ENCODE assay signal across 28 mouse cellular contexts in the genomic region with DNA sequence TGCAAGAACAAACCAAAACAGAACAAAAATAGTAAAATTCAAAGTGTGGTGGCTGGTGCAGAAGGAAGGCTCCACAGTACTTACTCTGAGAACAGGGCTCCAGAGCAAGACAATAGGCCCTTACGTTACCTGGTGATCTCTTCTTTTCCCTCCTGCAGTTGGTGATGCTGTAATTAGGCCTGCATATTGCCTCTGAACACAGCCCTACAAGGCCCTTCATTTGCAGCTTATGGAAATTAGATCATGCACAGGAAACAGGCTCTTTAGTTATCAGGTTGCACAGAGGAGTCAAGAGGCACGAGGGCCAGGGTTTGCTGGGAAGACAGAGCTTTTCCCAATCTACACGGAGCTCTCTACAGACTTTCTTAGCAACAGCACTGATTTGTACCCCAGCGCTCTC. TPM values are rescaled to one million over a fixed set of nuclear protein-coding genes. Genes with fewer than 3 reads are reported as not detected.
A peak's percentile ranks its signal among the peaks of the same experiment; 100 is the strongest.
DNase-seq lines count a peak whose midpoint lies in the region; ATAC-seq lines count a peak whose summit lies in the region.
"Had no signal": no experiment of that assay in that cellular context is flagged by ENCODE, and none has a peak within 500 bp of the region (broad histone marks: within the 10 kb centered on the region; RNA-seq: fewer than 3 reads in every experiment).

No protein-coding gene starts in this region.

- peak overlapping the region; percentile 83 for H3K27ac ChIP-seq in heart, embryonic 12.5 days (ENCODE audit: poor library complexity, severe bottlenecking)
- no peak overlapping the region for H3K27ac ChIP-seq in hindbrain, embryonic 13.5 days
- H3K27ac ChIP-seq in hindbrain, embryonic 12.5 days, result no peak overlapping the region
- 0 out of 2 replicates have a peak overlapping the region, but pooled peaks have one; percentile 20 for H3K27ac ChIP-seq in embryonic facial prominence, embryonic 11.5 days (replicated peaks; ENCODE audit: low read depth, low read length)
- H3K27ac ChIP-seq in forebrain, embryonic 12.5 days, result no peak overlapping the region
- H3K27ac ChIP-seq: forebrain, embryonic 15.5 days; kidney, embryonic 15.5 days; liver, embryonic 14.5 days; macrophage; midbrain, embryonic 15.5 days; neural tube, embryonic 15.5 days; stomach, embryonic 15.5 days had no signal

- DNase-seq in heart, postnatal 36 days, result no peak
- DNase-seq in MN1 (ENCODE audit: low spot score), result peak; percentile 88
- no peak for DNase-seq in embryonic facial prominence, embryonic 11.5 days (ENCODE audit: low spot score)
- DNase-seq in right cerebral cortex, adult 18-20 months, result no peak
- DNase-seq: adrenal gland, postnatal 10 days; cerebellum, adult 18-20 months; cerebellum, postnatal 10 days; kidney, adult 18-20 months; kidney, postnatal 25 days; liver; lung, adult 2 months; lung, postnatal 10 days; retina, postnatal 1 day; right cerebral cortex, postnatal 25 days; thymus, postnatal 14 days had no signal

- H3K36me3 ChIP-seq in heart, embryonic 12.5 days, result 0 out of 2 replicates have a peak, but pooled peaks cover 2% of the 10 kb centered on the region
- H3K36me3 ChIP-seq in hindbrain, embryonic 13.5 days, result 0 out of 2 replicates have a peak, but pooled peaks cover 4% of the 10 kb centered on the region
- no peaks in the 10 kb centered on the region for H3K36me3 ChIP-seq in hindbrain, embryonic 12.5 days
- no peaks in the 10 kb centered on the region for H3K36me3 ChIP-seq in embryonic facial prominence, embryonic 11.5 days (replicated peaks; ENCODE audit: control insufficient read depth, insufficient read depth, low read depth, low read length)
- H3K36me3 ChIP-seq in forebrain, embryonic 12.5 days (replicated peaks), result no peaks in the 10 kb centered on the region
- H3K36me3 ChIP-seq: forebrain, embryonic 15.5 days; midbrain, embryonic 15.5 days; neural tube, embryonic 15.5 days; stomach, embryonic 15.5 days had no signal

- no peaks in the 10 kb centered on the region for H3K9me3 ChIP-seq in heart, embryonic 12.5 days (replicated peaks)
- no peaks in the 10 kb centered on the region for H3K9me3 ChIP-seq in hindbrain, embryonic 13.5 days
- H3K9me3 ChIP-seq in hindbrain, embryonic 12.5 days (replicated peaks), result no peaks in the 10 kb centered on the region
- H3K9me3 ChIP-seq in embryonic facial prominence, embryonic 11.5 days (replicated peaks; ENCODE audit: control insufficient read depth, low read length), result no peaks in the 10 kb centered on the region
- H3K9me3 ChIP-seq in forebrain, embryonic 12.5 days, result no peaks in the 10 kb centered on the region
- H3K9me3 ChIP-seq: forebrain, embryonic 15.5 days; G1E; kidney, embryonic 15.5 days; midbrain, embryonic 15.5 days; neural tube, embryonic 15.5 days; stomach, embryonic 15.5 days had no signal

- no peak overlapping the region; the same call in 1 of the 2 replicates for H3K9ac ChIP-seq in heart, embryonic 12.5 days
- H3K9ac ChIP-seq in hindbrain, embryonic 13.5 days, result peak overlapping the region; percentile 29; the same call in 1 of the 2 replicates
- no peak overlapping the region for H3K9ac ChIP-seq in hindbrain, embryonic 12.5 days
- H3K9ac ChIP-seq in embryonic facial prominence, embryonic 11.5 days (replicated peaks; ENCODE audit: low read length), result no peak overlapping the region
- no peak overlapping the region for H3K9ac ChIP-seq in forebrain, embryonic 12.5 days
- H3K9ac ChIP-seq: forebrain, embryonic 15.5 days; kidney, embryonic 15.5 days; liver, embryonic 14.5 days; midbrain, embryonic 15.5 days; neural tube, embryonic 15.5 days; stomach, embryonic 15.5 days had no signal

- peak; percentile 55; the same call in 1 of the 2 replicates for ATAC-seq in heart, embryonic 12.5 days (ENCODE audit: insufficient number of reproducible peaks, low FRiP score)
- no peak for ATAC-seq in hindbrain, embryonic 13.5 days (ENCODE audit: low FRiP score)
- no peak for ATAC-seq in hindbrain, embryonic 12.5 days (ENCODE audit: low FRiP score)
- no peak for ATAC-seq in embryonic facial prominence, embryonic 11.5 days (replicated peaks; ENCODE audit: insufficient number of reproducible peaks, low FRiP score, low TSS enrichment, low read depth)
- no peak for ATAC-seq in forebrain, embryonic 12.5 days (ENCODE audit: low FRiP score)
- ATAC-seq: forebrain, embryonic 15.5 days; midbrain, embryonic 15.5 days; Patski had no signal

- 35% methylated on average over 4 of the region's 4 CpGs for WGBS in heart, embryonic 12.5 days
- 84% methylated on average over 4 of the region's 4 CpGs for WGBS in hindbrain, embryonic 13.5 days
- WGBS in hindbrain, embryonic 12.5 days, result 86% methylated on average over 4 of the region's 4 CpGs
- WGBS in embryonic facial prominence, embryonic 11.5 days, result 57% methylated on average over 4 of the region's 4 CpGs
- WGBS in forebrain, embryonic 12.5 days, result 69% methylated on average over 4 of the region's 4 CpGs

- H3K4me2 ChIP-seq in heart, embryonic 12.5 days, result no peak overlapping the region
- H3K4me2 ChIP-seq in hindbrain, embryonic 13.5 days, result no peak overlapping the region
- H3K4me2 ChIP-seq in hindbrain, embryonic 12.5 days (replicated peaks), result no peak overlapping the region
- no peak overlapping the region for H3K4me2 ChIP-seq in embryonic facial prominence, embryonic 11.5 days (ENCODE audit: low read depth, low read length)
- no peak overlapping the region for H3K4me2 ChIP-seq in forebrain, embryonic 12.5 days
- H3K4me2 ChIP-seq: forebrain, embryonic 15.5 days; kidney, embryonic 15.5 days; midbrain, embryonic 15.5 days; neural tube, embryonic 15.5 days; stomach, embryonic 15.5 days had no signal

- intact Hi-C loops in heart, postnatal 36 days (cut with DNase I), result no loop called here

- H3K27me3 ChIP-seq in heart, embryonic 12.5 days (replicated peaks), result no peaks in the 10 kb centered on the region
- H3K27me3 ChIP-seq in hindbrain, embryonic 13.5 days, result 0 out of 2 replicates have a peak, but pooled peaks cover 6% of the 10 kb centered on the region
- H3K27me3 ChIP-seq in hindbrain, embryonic 12.5 days, result no peaks in the 10 kb centered on the region
- H3K27me3 ChIP-seq in embryonic facial prominence, embryonic 11.5 days (ENCODE audit: control insufficient read depth, insufficient read depth, low read length), result no peaks in the 10 kb centered on the region
- H3K27me3 ChIP-seq in forebrain, embryonic 12.5 days, result no peaks in the 10 kb centered on the region
- H3K27me3 ChIP-seq: forebrain, embryonic 15.5 days; kidney, embryonic 15.5 days; midbrain, embryonic 15.5 days; neural tube, embryonic 15.5 days; Patski; stomach, embryonic 15.5 days had no signal

- peaks cover 21% of the 10 kb centered on the region for H3K4me1 ChIP-seq in heart, embryonic 12.5 days (replicated peaks)
- peaks cover 6% of the 10 kb centered on the region; the same call in 1 of the 2 replicates for H3K4me1 ChIP-seq in hindbrain, embryonic 13.5 days (replicated peaks)
- peaks cover 6% of the 10 kb centered on the region; the same call in 1 of the 2 replicates for H3K4me1 ChIP-seq in hindbrain, embryonic 12.5 days
- no peaks in the 10 kb centered on the region for H3K4me1 ChIP-seq in embryonic facial prominence, embryonic 11.5 days (ENCODE audit: control insufficient read depth, insufficient read depth, low read length)
- peaks cover 3% of the 10 kb centered on the region; the same call in 1 of the 2 replicates for H3K4me1 ChIP-seq in forebrain, embryonic 12.5 days

- H3K4me3 ChIP-seq in heart, embryonic 12.5 days, result no peak overlapping the region
- H3K4me3 ChIP-seq in hindbrain, embryonic 13.5 days, result no peak overlapping the region
- H3K4me3 ChIP-seq in hindbrain, embryonic 12.5 days, result no peak overlapping the region
- H3K4me3 ChIP-seq in embryonic facial prominence, embryonic 11.5 days (ENCODE audit: low read depth, low read length), result no peak overlapping the region
- H3K4me3 ChIP-seq in forebrain, embryonic 12.5 days (replicated peaks), result no peak overlapping the region
- H3K4me3 ChIP-seq: forebrain, embryonic 15.5 days; kidney, embryonic 15.5 days; midbrain, embryonic 15.5 days; neural tube, embryonic 15.5 days; stomach, embryonic 15.5 days had no signal

RNA-seq across cellular contexts. Expression of a gene that starts 31.4 kb away (rescaled TPM):
- 8.9 and 9.1 TPM in 2 replicates for polyA plus RNA-seq in heart, embryonic 12.5 days (2016; fragmentation: Nextera tagmentation; extraction: Ambion mirVana)
- total RNA-seq in heart, postnatal 36 days (2021), result 10 to 100 TPM; 10.7 to 11.2 TPM
- 6.6 and 7.2 TPM in 2 replicates for polyA plus RNA-seq in hindbrain, embryonic 13.5 days (2015; fragmentation: Nextera tagmentation; extraction: Ambion mirVana)
- 10.3 and 10.8 TPM in 2 replicates for polyA plus RNA-seq in hindbrain, embryonic 12.5 days (2016; fragmentation: Nextera tagmentation; extraction: Ambion mirVana)
- polyA plus RNA-seq in embryonic facial prominence, embryonic 11.5 days (2014; fragmentation: Nextera tagmentation; extraction: Ambion mirVana), result 6.7 and 6.9 TPM in 2 replicates
- polyA plus RNA-seq in forebrain, embryonic 12.5 days (2016; fragmentation: Nextera tagmentation; extraction: Ambion mirVana), result 8.8 and 9.9 TPM in 2 replicates

Comparison
In these comparisons a context has a peak if more than half of its experiments do, and no peak if none do; other contexts are left out.
1. H3K27ac ChIP-seq: peak in heart, embryonic 12.5 days (single experiment) and embryonic facial prominence, embryonic 11.5 days (single experiment); none in hindbrain, embryonic 13.5 days (single experiment), hindbrain, embryonic 12.5 days (single experiment) and forebrain, embryonic 12.5 days (single experiment).